Mouse (Mus musculus): ENCODE measurements around the gene Tas1r3. TPM values are rescaled to one million over a fixed set of nuclear protein-coding genes. Genes with fewer than 3 reads are reported as not detected.

Gene Tas1r3
- polyA plus RNA-seq, 1 experiment from 2014 or later = 0.56 TPM

DNA sequence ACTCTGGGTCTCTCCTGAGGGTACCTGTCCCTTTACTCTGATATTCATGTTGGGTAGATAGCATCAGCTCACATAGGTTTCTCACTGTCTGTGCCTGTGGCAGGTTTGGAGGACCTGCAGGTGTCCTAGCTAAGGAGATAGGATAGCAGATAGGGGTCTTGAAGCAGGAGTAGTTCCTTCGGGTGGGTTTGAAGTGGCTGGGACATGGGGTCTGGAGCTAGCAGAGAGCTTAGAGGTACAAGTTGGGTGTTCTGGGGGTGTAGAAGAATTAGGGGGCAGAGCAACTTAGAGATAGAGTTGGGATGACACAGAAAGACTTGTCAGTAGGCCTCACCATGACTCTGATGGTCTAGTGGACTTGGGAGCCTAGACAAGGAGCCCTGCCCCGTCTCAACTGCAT, 13.8 kb downstream of the Tas1r3 start:
- peaks cover 27% of the 10 kb centered on the region for H3K4me1 ChIP-seq
- no peak overlapping the region for H3K4me3 ChIP-seq
- WGBS = 88% methylated on average over 2 of the region's 2 CpGs

GRCm38 (mm10) chr4:155848434-155849095, 14.6 kb downstream of the Tas1r3 start:
- peak overlapping the region; percentile 88 for H3K4me2 ChIP-seq (replicated peaks)
- H3K4me3 ChIP-seq = peak overlapping the region; percentile 84
- no peaks in the 10 kb centered on the region for H3K9me3 ChIP-seq
- no peaks in the 10 kb centered on the region for H3K27me3 ChIP-seq (replicated peaks)
- no peak for ATAC-seq (ENCODE audit: low FRiP score, low read depth)
- no peak overlapping the region for H3K27ac ChIP-seq
- H3K36me3 ChIP-seq = peaks cover 5% of the 10 kb centered on the region
- WGBS = 67% methylated on average over 7 of the region's 7 CpGs
- peaks cover 27% of the 10 kb centered on the region for H3K4me1 ChIP-seq
- H3K9ac ChIP-seq = peak overlapping the region; percentile 80

More for the DNA sequence above, 13.8 kb downstream of the Tas1r3 start:
- no peak for ATAC-seq (ENCODE audit: low FRiP score, low read depth)
- Histone ChIP-seq H3K27ac (no peak overlapping the region), H3K36me3 (peaks cover 13% of the 10 kb centered on the region), H3K9ac (no peak overlapping the region), H3K4me2 (replicated peaks) (peak overlapping the region; percentile 88; the same call in 1 of the 2 replicates), H3K27me3 (replicated peaks) (no peaks in the 10 kb centered on the region), H3K9me3 (no peaks in the 10 kb centered on the region)

DNA sequence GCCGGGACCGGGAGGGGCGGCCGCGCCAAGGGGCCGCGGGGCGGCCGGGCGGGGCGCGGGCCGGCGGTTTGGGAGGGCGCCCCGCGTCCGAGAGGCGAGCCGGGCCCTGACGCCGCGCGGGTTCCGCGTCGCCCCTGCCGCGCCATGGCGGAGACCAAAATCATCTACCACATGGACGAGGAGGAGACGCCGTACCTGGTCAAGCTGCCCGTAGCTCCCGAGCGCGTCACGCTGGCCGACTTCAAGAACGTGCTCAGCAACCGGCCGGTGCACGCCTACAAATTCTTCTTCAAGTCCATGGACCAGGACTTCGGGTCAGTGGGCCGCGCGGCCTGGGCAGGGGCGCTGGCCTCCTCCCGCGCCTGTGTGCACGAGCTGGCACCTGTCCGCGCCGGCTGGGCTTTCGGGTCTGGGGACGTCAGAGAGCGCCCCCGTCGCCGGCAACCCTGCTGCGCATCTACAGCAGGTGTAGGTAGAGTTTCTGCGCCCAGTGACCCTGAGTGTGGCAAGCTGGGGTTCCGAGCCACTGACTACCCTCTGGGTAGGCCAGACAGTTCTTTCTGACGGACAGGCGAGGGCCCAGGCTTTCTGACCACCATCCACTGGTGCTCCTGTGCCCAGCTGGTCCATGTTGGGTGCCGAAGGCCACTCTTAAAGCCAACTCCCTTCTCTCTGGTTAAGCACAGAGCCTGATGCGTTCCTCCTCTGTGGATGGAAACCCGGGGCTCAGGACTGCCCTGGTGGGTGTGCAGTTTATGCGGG, 15.4 kb downstream of the Tas1r3 start:
- H3K27me3 ChIP-seq (replicated peaks) = no peaks in the 10 kb centered on the region
- H3K4me1 ChIP-seq = peaks cover 27% of the 10 kb centered on the region
- peak overlapping the region; percentile 88 for H3K4me2 ChIP-seq (replicated peaks)
- H3K4me3 ChIP-seq = peak overlapping the region; percentile 84
- no peaks in the 10 kb centered on the region for H3K9me3 ChIP-seq
- 2% methylated on average over 69 of the region's 69 CpGs for WGBS
- H3K27ac ChIP-seq = 0 out of 2 replicates have a peak overlapping the region, but pooled peaks have one; percentile 20
- ATAC-seq (ENCODE audit: low FRiP score, low read depth) = peak; percentile 56
- peak overlapping the region; percentile 80 for H3K9ac ChIP-seq
- H3K36me3 ChIP-seq = no peaks in the 10 kb centered on the region

- H3K27me3 ChIP-seq (replicated peaks) = peaks cover under 1% of the 10 kb centered on the region; the same call in 1 of the 2 replicates
- peak within 1 kb of the TSS; percentile 84 for H3K4me3 ChIP-seq
- no peaks in the 10 kb centered on the region for H3K9me3 ChIP-seq
- H3K27ac ChIP-seq = peak within 1 kb of the TSS; percentile 20; the same call in 1 of the 2 replicates
- ATAC-seq (ENCODE audit: low FRiP score, low read depth) = peak; percentile 91
- H3K4me2 ChIP-seq (replicated peaks) = peak within 1 kb of the TSS; percentile 88
- peak within 1 kb of the TSS; percentile 80 for H3K9ac ChIP-seq
- no peaks in the 10 kb centered on the region for H3K36me3 ChIP-seq
- 3% methylated on average over 65 of the region's 65 CpGs for WGBS
- H3K4me1 ChIP-seq = peaks cover 27% of the 10 kb centered on the region
These were observed 16.1 kb downstream of the Tas1r3 start, which contains the start of gene Dvl1 for GRCm38 (mm10) chr4:155846871-155847578. Gene Dvl1, plus strand, starts transcription at chr4:155847402.

- 90% methylated on average over 5 of the region's 5 CpGs for WGBS
- no peaks in the 10 kb centered on the region for H3K9me3 ChIP-seq
- peaks cover 13% of the 10 kb centered on the region for H3K27me3 ChIP-seq (replicated peaks)
- no peak overlapping the region for H3K27ac ChIP-seq
- no peaks in the 10 kb centered on the region for H3K36me3 ChIP-seq
- H3K9ac ChIP-seq = no peak overlapping the region
- H3K4me1 ChIP-seq = peaks cover 33% of the 10 kb centered on the region
- H3K4me2 ChIP-seq (replicated peaks) = no peak overlapping the region
- ATAC-seq (ENCODE audit: low FRiP score, low read depth) = no peak
- no peak overlapping the region for H3K4me3 ChIP-seq
These were observed 19.9 kb downstream of the Tas1r3 start for GRCm38 (mm10) chr4:155843231-155843630.

- no peak for ATAC-seq (ENCODE audit: low FRiP score, low read depth)
- Histone ChIP-seq H3K27ac (no peak overlapping the region), H3K27me3 (replicated peaks) (peaks cover 13% of the 10 kb centered on the region), H3K9me3 (no peaks in the 10 kb centered on the region), H3K4me2 (replicated peaks) (peak overlapping the region; percentile 63), H3K36me3 (no peaks in the 10 kb centered on the region), H3K4me1 (peaks cover 25% of the 10 kb centered on the region), H3K4me3 (0 out of 2 replicates have a peak overlapping the region, but pooled peaks have one; percentile 26), H3K9ac (0 out of 2 replicates have a peak overlapping the region, but pooled peaks have one; percentile 36)
- WGBS = 29% methylated on average over 38 of the region's 38 CpGs
These were observed 21.4 kb downstream of the Tas1r3 start for GRCm38 (mm10) chr4:155841651-155842270.

DNA sequence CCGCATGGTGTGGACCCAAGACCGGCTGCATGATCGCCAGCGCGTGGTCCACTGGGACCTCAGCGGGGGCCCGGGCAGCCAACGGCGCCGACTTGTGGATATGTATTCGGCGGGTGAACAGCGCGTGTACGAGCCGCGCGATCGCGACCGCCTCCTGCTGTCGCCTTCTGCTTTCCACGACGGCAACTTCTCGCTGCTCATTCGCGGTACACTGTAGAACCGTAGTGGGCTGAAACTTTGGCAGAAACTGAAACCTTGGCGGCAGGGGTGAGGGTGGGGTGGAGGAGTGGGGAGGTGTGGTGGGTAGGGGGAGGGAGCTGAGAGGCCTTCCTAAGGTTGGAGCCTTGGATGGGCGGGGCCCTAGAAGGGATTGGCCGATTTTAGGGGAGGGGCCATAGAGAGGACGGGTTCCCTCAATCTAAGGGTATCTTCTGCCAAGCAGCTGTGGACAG, 22.1 kb downstream of the Tas1r3 start:
- H3K9ac ChIP-seq = peak overlapping the region; percentile 36
- no peaks in the 10 kb centered on the region for H3K9me3 ChIP-seq
- peaks cover 21% of the 10 kb centered on the region for H3K4me1 ChIP-seq
- H3K27ac ChIP-seq = no peak overlapping the region
- ATAC-seq (ENCODE audit: low FRiP score, low read depth) = no peak
- peak overlapping the region; percentile 63 for H3K4me2 ChIP-seq (replicated peaks)
- H3K4me3 ChIP-seq = peak overlapping the region; percentile 26
- H3K36me3 ChIP-seq = no peaks in the 10 kb centered on the region
- WGBS = under 1% methylated on average over 32 of the region's 32 CpGs
- H3K27me3 ChIP-seq (replicated peaks) = peaks cover 13% of the 10 kb centered on the region

DNA sequence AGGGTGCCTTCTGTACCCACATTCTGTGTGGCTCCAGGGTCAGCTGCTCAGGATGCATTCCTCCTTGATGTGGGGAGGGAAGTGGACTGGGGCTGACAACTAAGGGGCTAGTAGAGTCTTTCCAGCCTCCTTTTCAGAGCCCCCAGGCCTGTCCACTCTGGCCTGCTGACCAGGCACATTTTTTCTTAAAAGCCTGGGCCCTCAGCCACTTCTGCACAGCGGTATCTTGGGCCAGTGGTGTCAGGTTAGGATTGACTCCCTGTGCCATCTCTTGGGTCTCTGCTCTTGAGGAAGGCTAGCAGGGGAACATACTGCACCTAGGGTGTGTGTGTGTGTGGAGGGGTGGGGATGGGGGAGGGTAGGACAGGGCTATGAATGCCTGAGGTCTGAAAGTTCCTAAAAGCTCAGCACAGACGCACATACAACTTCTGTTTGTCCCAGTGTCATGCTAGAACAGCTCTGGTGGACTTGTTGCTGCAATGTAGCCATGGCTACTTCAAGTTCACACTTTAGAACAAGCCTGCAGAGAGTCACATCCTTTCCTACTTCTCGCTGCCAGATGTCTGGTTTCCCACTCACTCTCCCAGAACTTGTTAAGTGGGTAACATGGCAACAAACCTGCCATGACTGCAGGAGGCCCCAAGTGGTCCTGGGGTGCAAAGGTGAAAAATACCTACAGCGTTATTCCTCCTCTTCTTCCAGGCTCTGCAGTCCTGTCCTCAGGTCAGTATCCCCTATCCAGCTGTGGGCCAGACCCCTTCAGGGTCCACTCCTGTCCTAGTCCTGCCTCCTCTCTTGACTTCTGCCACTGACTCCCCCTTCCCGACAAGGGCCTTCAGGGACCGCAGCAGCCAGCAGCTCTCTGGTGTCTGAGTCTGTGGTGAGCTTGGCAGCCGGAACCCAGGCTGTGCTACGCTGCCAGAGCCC, 22.8 kb downstream of the Tas1r3 start:
- peak; percentile 31; the same call in 1 of the 2 replicates for ATAC-seq (ENCODE audit: low FRiP score, low read depth)
- H3K27ac ChIP-seq = no peak overlapping the region
- H3K4me2 ChIP-seq (replicated peaks) = peak overlapping the region; percentile 63
- H3K4me3 ChIP-seq = peak overlapping the region; percentile 26
- H3K36me3 ChIP-seq = no peaks in the 10 kb centered on the region
- H3K4me1 ChIP-seq = peaks cover 21% of the 10 kb centered on the region
- peaks cover 13% of the 10 kb centered on the region for H3K27me3 ChIP-seq (replicated peaks)
- no peaks in the 10 kb centered on the region for H3K9me3 ChIP-seq
- H3K9ac ChIP-seq = peak overlapping the region; percentile 49
- 12% methylated on average over 8 of the region's 8 CpGs for WGBS

DNA sequence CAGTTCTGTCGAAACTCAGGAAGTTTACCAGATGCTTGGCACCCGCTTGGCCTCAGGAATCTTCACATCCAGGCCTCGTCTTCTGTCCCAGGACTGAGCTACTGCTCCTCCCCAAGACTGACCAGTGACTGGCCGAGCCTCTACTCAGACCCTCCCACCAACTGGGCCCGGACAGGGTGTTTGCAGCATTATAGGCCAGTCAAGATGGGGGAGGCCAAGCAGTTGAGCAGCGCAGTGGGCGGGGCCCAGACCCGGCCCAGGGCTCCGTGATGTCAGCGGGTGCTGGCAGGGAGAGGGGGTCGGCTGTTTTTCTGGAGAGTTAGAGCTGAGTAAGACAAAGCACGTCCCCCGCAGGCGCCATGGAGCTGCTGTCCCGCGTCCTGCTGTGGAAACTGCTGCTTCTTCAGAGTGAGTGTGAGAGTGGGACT, 23.7 kb downstream of the Tas1r3 start, which contains the start of gene Mxra8:
TSS of gene Mxra8 (plus strand) at position 198 of the 428 bp plus-strand sequence.
- Histone ChIP-seq H3K9ac (peak within 1 kb of the TSS; percentile 49), H3K4me1 (peaks cover 21% of the 10 kb centered on the region), H3K27ac (no peak within 1 kb of the TSS), H3K4me3 (peak within 1 kb of the TSS; percentile 26), H3K27me3 (replicated peaks) (peaks cover 13% of the 10 kb centered on the region), H3K36me3 (no peaks in the 10 kb centered on the region), H3K9me3 (no peaks in the 10 kb centered on the region), H3K4me2 (replicated peaks) (peak within 1 kb of the TSS; percentile 63)
- ATAC-seq (ENCODE audit: low FRiP score, low read depth) = peak; percentile 56
- WGBS = 3% methylated on average over 16 of the region's 16 CpGs

DNA sequence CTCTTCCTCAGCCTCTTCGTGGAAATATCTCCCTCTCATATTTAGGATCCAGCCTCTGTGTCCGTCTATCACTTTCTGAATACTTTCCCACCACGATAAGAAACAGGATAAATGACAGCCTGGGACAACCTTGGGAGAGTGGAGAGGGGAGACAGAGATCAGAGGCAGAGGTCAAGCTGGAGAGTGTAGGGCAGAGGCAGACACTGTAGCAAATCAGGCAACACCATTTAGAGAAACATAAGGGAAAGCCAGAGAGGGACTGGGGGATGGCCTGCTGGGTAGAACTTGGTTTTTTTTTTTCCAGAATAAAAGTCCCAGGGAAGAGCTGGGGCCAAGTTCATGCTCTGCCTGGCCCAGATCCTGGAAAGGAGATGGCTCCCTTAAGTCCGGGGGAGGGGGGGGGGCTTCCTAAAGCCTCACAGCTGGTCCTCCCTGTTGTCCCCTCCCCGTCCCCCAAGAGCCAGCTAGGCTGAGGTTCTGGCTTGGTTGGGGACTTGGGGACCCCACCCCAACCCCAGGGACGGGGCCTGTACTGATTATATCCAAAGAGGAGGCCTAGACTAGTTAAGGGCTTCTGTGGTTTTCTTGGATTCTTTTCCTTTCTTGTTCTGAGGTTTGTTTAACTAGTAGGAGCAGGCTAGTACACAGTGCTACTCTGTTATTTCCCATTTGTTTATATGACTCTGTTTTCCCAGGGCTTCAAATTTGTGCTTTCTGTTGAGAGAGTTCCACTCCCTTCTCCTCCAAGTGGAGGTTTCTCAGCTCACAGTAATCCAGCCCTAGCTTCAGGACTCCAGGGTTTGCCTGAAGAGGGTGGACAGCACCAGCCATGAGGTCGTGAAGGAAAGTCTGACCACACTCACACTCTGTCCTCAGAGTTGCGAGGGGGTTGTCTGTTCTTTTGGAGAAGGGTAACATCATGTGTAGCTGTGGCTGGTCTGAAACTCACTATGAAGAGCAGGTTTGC, 24.7 kb downstream of the Tas1r3 start:
- H3K9ac ChIP-seq = no peak overlapping the region
- no peak overlapping the region for H3K27ac ChIP-seq
- H3K4me3 ChIP-seq = no peak overlapping the region

More for the DNA sequence above, 24.7 kb downstream of the Tas1r3 start:
- Histone ChIP-seq H3K9me3 (no peaks in the 10 kb centered on the region), H3K4me1 (peaks cover 25% of the 10 kb centered on the region), H3K36me3 (0 out of 2 replicates have a peak, but pooled peaks cover 2% of the 10 kb centered on the region), H3K4me2 (replicated peaks) (peak overlapping the region; percentile 63; the same call in 1 of the 2 replicates), H3K27me3 (replicated peaks) (peaks cover 13% of the 10 kb centered on the region)
- 65% methylated on average over 8 of the region's 8 CpGs for WGBS
- no peak for ATAC-seq (ENCODE audit: low FRiP score, low read depth)
